Mouse (Mus musculus): Measurements from ENCODE around the gene BC030499.
"Not testable (repeated sequence)": the region's sequence is repeated elsewhere in the genome, so short reads cannot be mapped to it uniquely, and the experiment has no call there.

The BC030499 gene

GRCm38 (mm10) chr11:78290654-78291053, at the start of gene BC030499:
BC030499 (plus strand) TSS chr11:78290841.
- no peak for DNase-seq

DNA sequence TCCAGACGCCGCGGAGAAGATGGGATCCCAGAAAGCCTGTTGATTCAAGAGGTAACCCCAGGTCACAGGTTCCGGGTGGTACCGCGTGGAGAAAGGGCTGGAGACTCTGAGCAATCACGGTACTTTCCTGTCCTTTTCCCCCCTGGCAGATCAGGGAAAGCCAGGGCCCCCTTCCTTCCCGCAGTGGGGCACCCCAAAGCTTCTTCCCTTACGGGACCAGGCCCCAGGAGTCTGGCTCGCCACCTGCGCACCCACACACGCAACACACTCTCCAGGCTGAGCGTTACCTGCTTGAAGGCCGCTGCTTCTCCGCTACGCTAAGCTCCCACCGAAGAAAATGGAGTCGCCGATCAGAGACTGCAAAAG, 45.4 kb upstream of the BC030499 start:
- DNase-seq = no peak

DNA sequence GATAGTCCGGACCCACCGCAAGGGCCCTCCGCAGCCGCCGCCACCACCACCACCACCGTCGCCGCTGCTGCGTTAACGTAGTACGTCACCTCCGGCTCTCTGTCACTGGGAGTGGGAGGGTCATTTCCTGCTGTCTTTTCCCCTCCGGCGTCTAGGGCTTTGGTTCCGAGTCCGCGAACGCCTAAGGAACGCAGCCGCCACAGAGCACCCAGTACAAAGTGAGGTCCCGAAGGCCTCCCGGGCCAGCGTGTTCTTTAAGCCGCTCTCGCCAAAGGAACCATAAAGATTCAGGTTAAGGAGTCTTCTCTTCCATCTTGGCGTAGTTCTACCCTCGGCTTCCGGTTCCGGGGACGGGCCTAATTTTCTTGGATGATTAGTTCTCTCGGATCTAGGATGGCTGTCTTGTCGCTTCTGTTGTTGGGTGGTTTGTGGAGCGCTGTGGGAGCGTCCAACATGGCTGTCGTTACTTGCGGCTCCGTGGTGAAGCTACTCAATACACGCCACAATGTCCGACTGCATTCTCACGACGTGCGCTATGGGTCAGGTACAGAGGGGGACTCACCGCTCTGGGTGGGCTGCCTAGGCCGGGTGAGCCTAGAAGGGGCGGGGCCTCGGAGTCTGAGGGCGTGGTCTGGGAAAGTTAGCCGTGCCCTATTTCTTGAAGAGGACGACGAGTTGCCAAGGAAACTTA, 44.9 kb upstream of the BC030499 start, which contains the start of the genes Sdf2 and Supt6:
TSS of gene Sdf2 (plus strand) at position 120 of the 691 bp plus-strand sequence.
TSS of gene Supt6 (minus strand) at position 361 of the 691 bp plus-strand sequence.
- DNase-seq = peak; percentile 77

DNA sequence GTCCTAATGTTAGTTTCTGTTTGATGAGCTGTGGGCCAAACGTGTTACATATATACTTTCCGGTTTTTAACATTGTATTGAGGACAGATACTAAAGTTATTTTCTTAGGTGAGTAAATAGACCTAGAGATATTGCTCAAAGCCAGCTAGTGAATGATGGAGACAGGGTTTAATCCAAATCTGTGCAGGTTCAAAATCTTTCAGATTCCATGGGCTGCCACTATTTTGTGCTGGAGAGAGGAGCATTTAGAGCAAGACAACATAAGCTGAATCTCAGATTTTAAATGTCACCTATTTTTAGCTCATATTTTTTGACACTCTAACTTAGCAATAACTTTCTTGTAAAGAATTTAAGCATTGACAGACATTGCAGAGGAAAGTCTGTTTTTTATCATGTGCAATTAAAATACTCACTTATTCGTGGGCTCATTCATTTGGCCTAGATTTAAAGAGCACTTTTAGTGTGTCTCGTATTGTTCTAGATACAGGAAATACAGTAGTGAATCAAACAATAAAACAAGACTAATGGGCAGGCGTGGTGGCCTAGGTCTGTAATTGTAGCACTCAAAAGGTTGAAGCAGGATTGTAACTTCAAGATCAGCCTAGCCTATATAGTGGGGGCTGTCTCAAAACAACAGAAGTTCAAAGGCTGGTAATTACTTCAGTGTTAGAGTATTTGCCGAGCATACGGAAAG, 44.2 kb upstream of the BC030499 start:
- DNase-seq = no peak

DNA sequence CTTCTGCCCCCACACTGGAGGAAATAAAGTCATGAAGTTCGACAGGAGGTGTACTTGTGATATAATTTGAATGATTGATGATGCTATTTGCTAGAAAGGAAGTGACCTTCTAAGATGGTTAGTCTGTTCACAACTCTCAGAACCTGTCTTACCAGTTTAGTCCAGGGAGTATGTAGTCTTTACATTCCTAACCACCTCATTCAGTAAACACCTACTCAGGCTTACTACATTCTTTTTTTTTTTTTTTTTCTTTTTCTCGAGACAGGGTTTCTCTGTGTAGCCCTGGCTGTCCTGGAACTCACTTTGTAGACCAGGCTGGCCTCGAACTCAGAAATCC, 43.7 kb upstream of the BC030499 start:
- no peak for DNase-seq

DNA sequence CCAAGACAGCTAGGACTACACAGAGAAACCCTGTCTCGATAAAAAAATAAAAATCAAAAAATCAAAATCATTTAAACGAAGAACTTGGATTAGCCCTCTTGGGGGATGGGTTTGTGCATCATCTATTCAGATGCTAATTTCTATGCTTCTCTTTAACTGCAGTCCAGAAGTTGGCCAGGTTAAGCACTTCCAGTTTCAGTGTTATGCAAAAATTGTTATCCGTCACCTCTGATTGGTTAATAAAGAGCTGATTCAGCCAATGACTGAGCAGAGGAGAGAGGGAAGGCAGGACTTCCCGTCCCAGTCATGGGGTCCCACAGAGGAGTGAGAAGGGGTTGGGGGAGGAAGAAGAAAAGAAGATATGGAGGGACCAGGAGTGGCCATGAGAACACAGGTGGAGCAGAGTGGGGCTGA, 42.9 kb upstream of the BC030499 start:
- DNase-seq = no peak

GRCm38 (mm10) chr11:78256618-78257017, 34.0 kb upstream of the BC030499 start:
- no peak for DNase-seq

- DNase-seq = no peak
Observed at GRCm38 (mm10) chr11:78260489-78261258, 30.0 kb upstream of the BC030499 start.

DNA sequence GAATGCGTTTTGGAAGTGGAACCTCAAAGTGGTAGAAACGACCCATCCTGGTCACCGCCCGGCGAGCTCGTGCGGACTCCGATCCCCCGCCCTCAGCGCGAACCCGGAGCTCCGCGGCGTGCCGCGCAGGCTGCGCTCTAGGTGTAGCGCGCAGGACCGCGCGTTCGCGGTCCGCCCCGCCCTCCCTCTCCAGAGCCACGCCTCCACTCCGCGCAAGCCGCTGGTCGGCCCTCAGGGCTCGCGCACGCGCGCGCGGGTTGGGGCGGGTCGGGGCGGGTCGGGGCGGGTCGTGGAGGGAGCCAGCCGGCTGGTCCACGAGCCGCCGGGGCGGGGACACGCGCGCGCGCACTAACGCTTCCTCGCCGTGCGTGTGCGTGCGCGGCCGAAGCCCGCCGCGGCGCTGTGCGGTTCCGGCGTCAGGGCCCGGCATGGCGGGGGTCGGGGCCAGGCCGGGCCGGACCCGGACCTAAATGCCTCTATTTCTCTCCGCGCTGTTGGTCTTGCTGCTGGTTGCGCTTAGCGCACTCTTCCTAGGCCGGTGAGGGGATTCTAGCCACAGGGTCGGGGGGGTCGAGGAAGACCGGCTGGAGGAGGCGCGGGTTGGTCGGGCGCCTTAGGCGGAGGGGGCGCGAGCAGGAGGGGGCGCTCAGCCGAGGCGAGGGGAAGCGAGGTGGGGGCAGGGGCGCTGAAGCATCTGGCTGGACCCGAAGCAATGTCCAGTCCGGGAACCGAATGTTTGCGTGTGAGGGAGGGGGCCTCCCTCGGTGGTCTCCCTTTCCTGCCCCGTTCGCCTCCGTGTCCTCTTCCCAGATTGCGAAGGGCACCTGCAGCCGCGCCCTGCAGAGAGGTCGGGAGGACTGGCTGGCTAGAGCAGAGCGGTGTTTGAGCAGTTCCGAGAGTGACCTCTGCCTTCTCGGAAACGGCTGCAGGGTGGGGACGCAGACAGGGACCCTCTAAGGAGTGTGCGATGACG, 29.0 kb upstream of the BC030499 start, which contains the start of gene 2610507B11Rik:
TSS of gene 2610507B11Rik (plus strand) at position 373 of the 973 bp plus-strand sequence.
- DNase-seq = peak; percentile 90

GRCm38 (mm10) chr11:78262550-78262949, 28.1 kb upstream of the BC030499 start:
- DNase-seq = peak; percentile 31

GRCm38 (mm10) chr11:78265571-78265970, 25.1 kb upstream of the BC030499 start:
- no peak for DNase-seq

- DNase-seq = no peak
Observed at GRCm38 (mm10) chr11:78271986-78272385, 18.7 kb upstream of the BC030499 start.

DNA sequence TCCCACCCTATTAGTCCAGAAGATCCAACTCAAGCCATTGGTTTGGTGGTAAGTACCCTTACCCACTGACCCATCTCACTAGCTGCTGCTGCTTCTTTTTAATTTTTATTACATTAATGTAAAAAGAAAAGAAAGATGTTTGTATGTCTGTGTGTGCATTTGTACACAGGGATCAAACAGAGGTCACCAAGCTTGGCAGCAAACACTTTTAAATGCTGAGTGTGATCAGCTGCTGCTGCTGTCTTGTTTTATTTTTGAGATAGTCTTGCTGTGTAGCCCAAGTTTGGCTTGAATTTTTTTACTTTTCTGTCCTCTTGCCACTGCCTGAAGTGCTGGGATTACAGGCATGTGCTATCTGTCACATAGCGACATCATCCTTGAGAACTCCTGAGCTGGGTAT, 15.0 kb upstream of the BC030499 start:
- DNase-seq = no peak

- not testable (repeated sequence) for DNase-seq
Observed at GRCm38 (mm10) chr11:78276169-78276568, 14.5 kb upstream of the BC030499 start.

DNA sequence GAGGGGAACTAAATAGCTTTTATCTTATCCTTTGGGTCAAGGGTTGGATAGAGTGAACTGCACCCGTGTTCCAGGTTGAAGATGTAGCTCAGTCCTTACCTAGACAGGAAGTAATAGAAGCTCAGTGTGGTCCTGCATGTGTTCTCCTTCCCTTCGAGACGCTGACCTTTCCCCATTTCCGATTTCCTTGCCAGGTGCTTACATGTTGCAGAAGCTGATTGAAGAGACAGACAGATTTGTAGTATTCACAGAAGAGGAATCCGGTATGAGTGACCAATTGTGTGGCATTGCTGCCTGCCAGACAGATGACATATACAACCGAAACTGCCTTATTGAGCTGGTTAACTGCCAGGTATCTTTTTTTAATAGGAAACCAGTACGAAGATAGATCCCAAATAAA, 11.8 kb upstream of the BC030499 start:
- no peak for DNase-seq

DNA sequence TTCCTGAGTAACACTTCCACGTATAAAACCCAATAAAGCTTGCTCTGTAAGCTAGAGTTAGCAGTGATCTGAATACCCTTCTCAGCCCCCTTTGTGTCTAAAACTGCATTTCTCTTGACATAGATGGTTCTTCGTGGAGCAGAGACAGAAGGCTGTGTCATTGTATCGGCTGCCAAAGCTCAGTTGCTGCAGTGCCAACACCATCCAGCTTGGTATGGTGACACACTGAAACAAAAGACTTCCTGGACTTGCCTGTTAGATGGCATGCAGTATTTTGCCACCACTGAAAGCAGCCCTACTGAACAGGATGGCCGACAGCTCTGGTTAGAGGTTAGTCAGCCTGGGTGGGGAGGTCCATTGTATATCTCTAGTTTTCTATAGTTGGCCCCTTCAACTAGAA, 11.1 kb upstream of the BC030499 start:
- no peak for DNase-seq

GRCm38 (mm10) chr11:78289146-78289763, 1.4 kb upstream of the BC030499 start:
- DNase-seq = no peak

- DNase-seq = no peak
Observed at GRCm38 (mm10) chr11:78294585-78294984, 3.9 kb downstream of the BC030499 start.

GRCm38 (mm10) chr11:78300917-78301316, 10.3 kb downstream of the BC030499 start:
- no peak for DNase-seq

- DNase-seq = peak; percentile 83
Observed at GRCm38 (mm10) chr11:78301357-78302084, 10.9 kb downstream of the BC030499 start, which contains the start of gene Spag5. Spag5 (plus strand) TSS chr11:78301529.

- DNase-seq = no peak
Observed at GRCm38 (mm10) chr11:78305272-78305671, 14.6 kb downstream of the BC030499 start.
